Mouse (Mus musculus) liver, embryonic 15.5 days (tissue): ENCODE results near the gene Camk1d. TPM values are rescaled to one million over a fixed set of nuclear protein-coding genes. Genes with fewer than 3 reads are reported as not detected.

Experiments used
- ATAC-seq: fragments of 200-750 bp; cut with Nextera tagmentation; 2 replicates; pipeline ENCODE4 v1.8.0; 2017; ENCODE audit warnings: moderate number of reproducible peaks, mild to moderate bottlenecking, moderate library complexity; ENCODE audit not compliant: insufficient read depth
- H3K27ac ChIP-seq: fragments of 300-500 bp; sonication (generic); replicated peaks from 2 replicates; pipeline ENCODE4 v1.5.1; 2015; ENCODE audit warnings: mild to moderate bottlenecking, inconsistent platforms
- H3K27me3 ChIP-seq: fragments of 300-500 bp; sonication (generic); 2 replicates; pipeline ENCODE4 v1.6.1; 2015; ENCODE audit warnings: mild to moderate bottlenecking, inconsistent platforms
- H3K36me3 ChIP-seq: fragments of 300-500 bp; sonication (generic); replicated peaks from 2 replicates; pipeline ENCODE4 v1.6.1; 2015; ENCODE audit warnings: moderate library complexity, mild to moderate bottlenecking, inconsistent platforms
- H3K4me1 ChIP-seq: fragments of 300-500 bp; sonication (generic); replicated peaks from 2 replicates; pipeline ENCODE4 v1.6.1; 2015; ENCODE audit warnings: inconsistent platforms
- H3K4me2 ChIP-seq: fragments of 300-500 bp; sonication (generic); 2 replicates; pipeline ENCODE4 v1.6.1; 2015; ENCODE audit warnings: moderate library complexity, mild to moderate bottlenecking, inconsistent platforms
- H3K4me3 ChIP-seq: fragments of 300-500 bp; sonication (generic); replicated peaks from 2 replicates; pipeline ENCODE4 v1.5.1; 2015; ENCODE audit warnings: mild to moderate bottlenecking, inconsistent platforms
- H3K9ac ChIP-seq: fragments of 300-500 bp; sonication (generic); 2 replicates; pipeline ENCODE4 v1.6.1; 2015; ENCODE audit warnings: moderate library complexity, mild to moderate bottlenecking, inconsistent platforms
- H3K9me3 ChIP-seq: fragments of 300-500 bp; sonication (generic); replicated peaks from 2 replicates; pipeline ENCODE4 v1.6.1; 2016; ENCODE audit warnings: inconsistent platforms
- whole genome bisulfite sequencing: fragments of 180-500 bp; shearing (Covaris S2); methylation state at CpG from one replicate; pipeline ENCODE4 v1.1.7; 2015; ENCODE audit warnings: mixed read lengths; ENCODE audit not compliant: insufficient replicate concordance; 5-methylcytosine and 5-hydroxymethylcytosine counted together
- polyA plus RNA-seq: library from polyadenylated mRNA; unstranded; fragments of >200 nt; fragmentation: Nextera tagmentation; extraction: Ambion mirVana; gene quantifications from 2 replicates; pipeline ENCODE4 v1.2.1, GENCODE M21; 2015

Camk1d gene
- polyA plus RNA-seq, 1 experiment from 2014 or later: 1.5 TPM

DNA sequence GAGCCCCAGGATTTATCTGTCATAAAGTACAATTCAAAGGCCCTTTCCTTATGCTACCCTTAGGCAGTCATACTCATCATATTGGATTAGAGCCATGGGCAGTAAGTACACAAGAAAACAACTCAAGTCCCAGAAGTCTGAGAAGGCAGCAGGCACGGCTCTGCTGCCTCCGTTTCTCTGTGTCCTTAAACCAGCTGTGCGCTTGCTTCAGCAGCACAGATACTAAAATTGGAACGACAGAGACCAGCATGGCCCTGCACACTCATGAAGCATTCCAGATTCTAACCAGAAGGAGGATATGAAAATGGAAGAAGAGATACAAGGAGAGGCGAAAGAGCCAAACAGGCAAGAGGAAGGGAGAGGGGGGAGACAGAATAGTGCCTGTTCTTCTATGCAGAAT lies 72.6 kb downstream of the Camk1d start:
- Histone ChIP-seq H3K4me2 (no peak overlapping the region), H3K9me3 (no peaks in the 10 kb centered on the region), H3K27me3 (no peaks in the 10 kb centered on the region), H3K4me1 (0 out of 2 replicates have a peak, but pooled peaks cover 2% of the 10 kb centered on the region), H3K27ac (no peak overlapping the region), H3K36me3 (no peaks in the 10 kb centered on the region), H3K4me3 (no peak overlapping the region), H3K9ac (no peak overlapping the region)
- no peak for ATAC-seq
- 46% methylated on average over 5 of the region's 5 CpGs for WGBS

DNA sequence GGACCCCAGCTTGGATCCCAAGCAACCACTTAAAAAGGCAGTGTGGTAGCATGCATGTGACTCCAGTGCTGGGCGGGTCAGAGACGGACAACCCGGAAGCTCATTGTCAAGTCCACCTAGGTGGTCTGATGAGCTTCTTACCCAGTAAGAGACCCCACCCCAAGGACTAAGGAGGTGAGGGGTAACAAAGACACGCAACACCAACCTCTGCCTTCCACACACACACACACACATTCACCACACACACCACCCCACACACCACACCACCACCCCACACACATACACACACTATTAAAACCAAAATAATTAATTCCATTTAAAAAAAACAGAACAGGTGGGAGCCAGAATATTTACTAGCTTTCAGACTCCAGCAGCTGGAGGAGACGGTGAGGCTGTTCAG lies 73.7 kb downstream of the Camk1d start:
- Histone ChIP-seq H3K36me3 (no peaks in the 10 kb centered on the region), H3K4me2 (no peak overlapping the region), H3K4me1 (0 out of 2 replicates have a peak, but pooled peaks cover 2% of the 10 kb centered on the region), H3K4me3 (no peak overlapping the region), H3K27ac (no peak overlapping the region), H3K9me3 (no peaks in the 10 kb centered on the region), H3K9ac (no peak overlapping the region), H3K27me3 (no peaks in the 10 kb centered on the region)
- ATAC-seq: no peak
- 69% methylated on average over 5 of the region's 5 CpGs for WGBS

DNA sequence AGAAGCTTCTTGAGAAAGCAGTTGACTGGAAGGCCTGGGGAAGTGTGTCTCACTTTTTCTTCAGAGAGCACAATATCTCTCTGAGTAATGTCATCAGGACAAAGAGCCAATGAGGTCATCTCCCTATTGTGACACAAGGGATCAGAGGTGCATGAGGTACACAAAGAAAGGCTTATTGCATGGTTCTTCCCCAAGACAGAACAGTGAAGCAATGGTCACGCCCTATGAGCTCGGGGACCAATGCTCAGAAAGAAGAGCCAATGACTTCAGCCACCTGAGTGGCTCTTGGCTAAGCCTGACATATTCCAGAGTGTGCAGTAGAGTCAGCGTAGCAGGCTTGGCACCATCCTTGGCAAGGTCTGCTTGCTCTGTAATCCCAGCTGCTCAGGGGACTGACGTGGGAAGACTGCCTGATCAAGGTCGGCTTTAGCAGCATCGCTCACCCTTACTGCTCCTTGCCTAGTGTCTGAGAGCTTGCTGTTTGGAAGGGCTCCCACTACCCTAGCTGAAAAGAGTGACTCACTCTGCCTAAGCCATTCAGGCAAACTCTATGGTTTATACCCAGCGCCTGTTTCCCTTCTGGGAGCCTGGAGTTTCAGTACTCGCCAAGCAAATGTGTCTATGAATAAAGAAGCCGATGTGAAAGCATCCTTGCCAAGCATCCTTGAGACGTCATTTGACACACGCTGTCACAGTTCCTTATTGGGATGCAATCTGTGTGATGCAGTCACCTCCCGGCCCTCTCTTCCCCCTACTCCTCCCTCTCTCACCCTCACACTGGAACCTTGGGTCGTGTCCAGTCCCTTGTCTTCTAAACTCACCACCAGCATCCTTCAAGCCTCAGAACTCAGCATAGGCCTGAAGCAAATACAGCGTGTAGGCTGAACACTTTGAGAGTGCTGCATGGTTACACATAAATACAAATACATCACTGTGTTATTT lies 77.2 kb downstream of the Camk1d start:
- Histone ChIP-seq H3K36me3 (no peaks in the 10 kb centered on the region), H3K27me3 (no peaks in the 10 kb centered on the region), H3K27ac (no peak overlapping the region), H3K9me3 (no peaks in the 10 kb centered on the region), H3K4me2 (no peak overlapping the region), H3K4me3 (no peak overlapping the region), H3K9ac (no peak overlapping the region), H3K4me1 (0 out of 2 replicates have a peak, but pooled peaks cover 2% of the 10 kb centered on the region)
- WGBS: 65% methylated on average over 14 of the region's 14 CpGs
- no peak for ATAC-seq

DNA sequence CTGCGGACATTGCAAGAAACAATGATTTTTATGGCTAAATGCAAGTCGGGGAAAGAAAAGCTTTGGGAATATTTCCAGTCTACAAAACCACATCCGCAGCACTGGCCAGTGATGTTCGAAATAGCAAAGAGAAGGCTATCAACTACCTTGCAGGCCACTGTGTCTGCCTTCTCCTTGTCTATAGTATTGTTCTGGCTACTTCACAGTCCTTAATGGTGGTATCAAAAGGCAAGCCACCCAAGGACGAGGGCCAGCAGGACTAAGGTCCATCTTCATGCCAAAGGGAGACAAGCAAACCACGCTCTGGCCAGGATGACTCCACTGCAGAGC lies 82.0 kb downstream of the Camk1d start:
- H3K9ac ChIP-seq: no peak overlapping the region
- H3K9me3 ChIP-seq: no peaks in the 10 kb centered on the region
- H3K4me2 ChIP-seq: no peak overlapping the region
- no peak for ATAC-seq
- no peaks in the 10 kb centered on the region for H3K27me3 ChIP-seq
- H3K4me1 ChIP-seq: no peaks in the 10 kb centered on the region
- H3K27ac ChIP-seq: no peak overlapping the region
- 68% methylated on average over 6 of the region's 6 CpGs for WGBS
- no peak overlapping the region for H3K4me3 ChIP-seq
- no peaks in the 10 kb centered on the region for H3K36me3 ChIP-seq

DNA sequence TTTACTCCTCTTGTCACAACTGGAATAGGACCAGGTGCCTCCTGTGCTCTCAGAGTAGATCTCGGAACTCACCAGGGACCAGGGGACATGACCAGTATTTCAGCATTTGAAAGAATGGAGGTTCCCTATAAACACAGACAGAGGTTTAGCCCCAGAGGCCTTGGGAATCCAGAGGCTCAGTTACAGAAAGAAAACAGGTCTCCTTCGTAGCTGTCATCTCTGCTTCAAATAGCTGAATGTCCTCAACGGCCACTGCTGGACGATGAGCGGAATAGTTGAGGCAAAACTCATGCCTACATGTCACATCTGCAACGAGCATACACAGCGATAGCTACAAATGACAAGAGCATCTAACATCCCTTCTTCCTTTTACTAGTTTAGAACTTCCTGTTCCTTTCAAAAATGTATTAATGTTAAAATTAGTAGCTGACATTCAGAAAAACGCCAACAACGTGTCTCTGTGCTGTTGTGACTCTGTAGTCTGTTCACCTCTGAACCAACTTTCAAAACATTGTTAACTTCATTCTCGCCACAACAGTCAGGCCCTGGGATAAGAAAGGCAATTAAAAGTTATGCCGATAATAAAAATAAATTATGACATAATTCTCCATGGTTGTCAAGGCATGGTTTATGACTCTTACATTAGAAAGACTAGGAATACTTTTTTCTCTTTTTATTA lies 82.5 kb downstream of the Camk1d start:
- no peak overlapping the region for H3K4me3 ChIP-seq
- no peaks in the 10 kb centered on the region for H3K36me3 ChIP-seq
- no peaks in the 10 kb centered on the region for H3K4me1 ChIP-seq
- WGBS: 65% methylated on average over 11 of the region's 11 CpGs
- H3K9me3 ChIP-seq: no peaks in the 10 kb centered on the region
- no peak overlapping the region for H3K9ac ChIP-seq
- no peak overlapping the region for H3K27ac ChIP-seq
- no peaks in the 10 kb centered on the region for H3K27me3 ChIP-seq
- no peak for ATAC-seq
- H3K4me2 ChIP-seq: no peak overlapping the region

DNA sequence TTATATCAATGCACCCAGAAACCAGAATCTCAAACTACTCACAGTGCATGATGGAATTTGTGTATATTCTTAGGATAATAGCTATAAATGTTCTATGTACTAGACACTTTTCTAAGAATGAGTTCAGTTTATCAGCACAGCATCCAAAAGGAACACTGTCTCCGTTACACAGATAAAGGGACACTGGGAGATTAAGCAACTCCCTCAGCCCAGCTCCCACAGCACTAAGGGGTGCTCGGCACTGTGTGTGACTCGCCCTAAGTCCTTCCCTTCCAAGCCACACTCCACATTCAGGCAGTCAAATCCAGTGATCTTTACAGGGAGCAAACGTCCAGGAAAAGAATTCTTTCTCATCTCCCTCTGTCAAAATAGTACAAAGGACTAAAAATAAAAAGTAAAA lies 83.6 kb downstream of the Camk1d start:
- H3K4me1 ChIP-seq: no peaks in the 10 kb centered on the region
- H3K4me2 ChIP-seq: no peak overlapping the region
- no peak overlapping the region for H3K9ac ChIP-seq
- no peaks in the 10 kb centered on the region for H3K9me3 ChIP-seq
- no peak overlapping the region for H3K4me3 ChIP-seq
- H3K36me3 ChIP-seq: no peaks in the 10 kb centered on the region
- H3K27ac ChIP-seq: no peak overlapping the region
- 27% methylated on average over 4 of the region's 4 CpGs for WGBS
- no peaks in the 10 kb centered on the region for H3K27me3 ChIP-seq
- ATAC-seq: no peak

DNA sequence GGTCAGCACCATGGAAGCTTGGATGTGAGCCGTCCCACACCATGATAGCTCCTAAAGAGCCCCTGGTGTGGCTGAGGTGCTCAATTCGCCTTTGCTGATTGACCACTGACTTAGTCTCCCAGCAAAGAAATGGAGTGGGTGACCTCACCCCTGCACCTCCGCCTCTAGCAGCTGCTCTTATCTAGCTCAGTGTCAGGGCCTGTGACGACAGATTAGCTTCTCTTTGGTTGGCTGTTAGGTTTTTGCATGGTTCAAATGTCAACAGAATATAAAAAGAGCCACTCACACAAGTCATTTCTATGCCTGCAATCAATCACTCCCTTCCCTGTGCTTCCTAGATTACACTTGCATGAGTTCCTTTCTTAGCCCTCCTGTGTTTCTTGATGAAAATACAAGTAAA lies 89.9 kb downstream of the Camk1d start:
- no peak overlapping the region for H3K4me3 ChIP-seq
- peaks cover 5% of the 10 kb centered on the region; the same call in 1 of the 2 replicates for H3K4me1 ChIP-seq
- no peak overlapping the region for H3K27ac ChIP-seq
- H3K36me3 ChIP-seq: no peaks in the 10 kb centered on the region
- H3K27me3 ChIP-seq: no peaks in the 10 kb centered on the region
- 0 out of 2 replicates have a peak, but pooled peaks have one; percentile 12 for ATAC-seq
- H3K4me2 ChIP-seq: no peak overlapping the region
- 31% methylated on average over 4 of the region's 4 CpGs for WGBS
- H3K9ac ChIP-seq: no peak overlapping the region
- no peaks in the 10 kb centered on the region for H3K9me3 ChIP-seq

DNA sequence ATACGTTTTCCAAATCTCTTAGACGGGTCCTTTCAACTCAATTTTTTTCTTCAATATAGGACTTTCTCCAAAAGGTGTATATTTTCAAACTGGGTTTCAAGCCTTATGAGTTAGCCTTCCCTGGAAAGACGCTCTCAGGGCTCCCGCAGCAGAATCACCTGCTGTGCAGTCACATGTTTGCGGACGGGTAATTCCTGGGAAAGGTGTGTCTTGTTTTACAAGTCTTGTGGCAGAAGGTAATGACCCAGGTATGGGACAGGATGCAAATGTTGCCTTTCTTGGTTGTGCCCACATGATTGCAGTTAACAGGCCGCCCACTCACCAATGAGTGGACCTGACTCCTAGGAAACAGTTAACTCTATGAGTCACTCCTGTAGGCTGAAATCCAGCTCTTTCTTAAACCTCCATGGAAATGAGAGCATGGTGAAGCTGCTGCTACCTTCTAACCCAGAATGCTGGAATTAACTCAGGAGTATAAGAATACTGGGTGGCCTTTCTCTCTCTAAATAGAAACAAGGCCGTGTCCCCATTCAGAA lies 95.9 kb downstream of the Camk1d start:
- WGBS: 70% methylated on average over 8 of the region's 8 CpGs
- Histone ChIP-seq H3K27me3 (no peaks in the 10 kb centered on the region), H3K9me3 (no peaks in the 10 kb centered on the region), H3K36me3 (no peaks in the 10 kb centered on the region), H3K27ac (no peak overlapping the region), H3K4me1 (peaks cover 22% of the 10 kb centered on the region), H3K4me3 (no peak overlapping the region), H3K9ac (no peak overlapping the region), H3K4me2 (no peak overlapping the region)
- no peak for ATAC-seq

DNA sequence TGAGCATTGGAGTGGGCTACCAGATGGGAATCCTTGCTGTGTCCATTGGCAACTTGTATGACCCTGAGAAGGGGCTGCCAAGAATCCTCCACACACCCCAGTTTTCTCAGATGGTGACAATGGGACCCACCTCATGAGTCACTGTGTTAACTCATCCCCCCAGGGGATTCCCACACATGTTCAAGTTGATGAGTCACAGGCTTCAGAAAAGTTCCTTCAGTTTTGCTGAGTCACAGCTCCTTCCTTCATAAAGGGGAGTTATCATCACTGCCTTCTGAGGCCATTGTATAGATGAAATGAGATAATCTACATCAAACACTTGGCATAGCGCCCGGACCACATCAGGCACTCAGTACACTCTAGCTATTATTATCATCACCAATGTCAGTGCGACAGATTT lies 99.4 kb downstream of the Camk1d start:
- Histone ChIP-seq H3K4me2 (no peak overlapping the region), H3K4me3 (no peak overlapping the region), H3K4me1 (peaks cover 27% of the 10 kb centered on the region), H3K9me3 (no peaks in the 10 kb centered on the region), H3K27ac (no peak overlapping the region), H3K36me3 (no peaks in the 10 kb centered on the region), H3K9ac (no peak overlapping the region), H3K27me3 (no peaks in the 10 kb centered on the region)
- peak; percentile 68 for ATAC-seq
- WGBS: 17% methylated on average over 3 of the region's 3 CpGs

DNA sequence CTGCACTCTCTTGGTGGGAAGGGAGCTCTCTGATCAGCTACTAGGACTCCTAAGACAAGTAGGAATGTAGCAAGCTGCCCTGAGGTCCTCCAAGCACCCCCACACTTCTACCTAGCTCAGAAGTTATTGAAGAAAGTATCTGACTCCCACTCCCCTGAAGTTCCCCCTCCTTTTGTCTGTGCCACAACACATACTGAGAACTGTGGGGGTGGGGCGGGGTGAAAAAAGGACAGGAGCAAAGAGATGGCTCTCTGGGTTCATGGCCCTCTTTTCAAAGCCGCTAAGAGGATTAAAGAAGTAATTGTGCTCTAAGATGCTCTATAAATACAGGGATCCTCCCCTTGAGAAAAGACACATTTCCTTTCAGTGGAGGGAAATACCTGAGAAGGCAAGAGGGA lies 100.0 kb downstream of the Camk1d start:
- WGBS: 68% methylated on average over 2 of the region's 2 CpGs
- no peak overlapping the region for H3K4me2 ChIP-seq

DNA sequence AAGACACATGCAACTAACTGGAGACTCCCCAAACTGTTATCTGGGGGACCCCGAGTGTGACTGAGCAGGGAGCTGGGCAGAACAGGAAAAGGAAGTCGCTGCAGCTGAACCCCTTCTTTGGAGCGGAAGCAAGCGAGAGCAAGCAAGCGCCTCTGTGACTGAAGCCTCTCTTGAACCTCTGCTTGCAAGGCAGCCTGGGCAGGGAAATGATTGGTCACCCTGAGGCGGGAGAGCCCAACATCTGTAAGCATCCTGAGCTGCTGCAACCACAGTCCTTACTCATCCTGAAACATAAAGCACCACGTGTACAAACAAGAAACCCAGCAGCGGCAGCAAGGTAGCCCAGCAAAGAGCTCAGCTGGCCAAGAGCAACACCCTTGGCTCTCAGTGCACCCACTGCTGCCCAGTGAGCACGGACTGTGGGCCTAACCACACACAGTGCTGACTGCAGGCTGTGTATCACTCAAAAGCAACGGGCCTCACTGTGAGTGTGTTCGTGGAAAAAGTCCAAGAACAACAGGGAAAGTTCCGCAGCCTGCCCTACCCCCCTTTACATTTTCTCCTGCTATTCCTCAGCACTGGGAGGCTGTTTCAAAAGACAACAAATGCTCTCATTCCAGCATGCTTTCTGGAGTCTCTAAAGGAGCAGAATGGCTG lies 100.5 kb downstream of the Camk1d start:
- H3K4me2 ChIP-seq: 0 out of 2 replicates have a peak overlapping the region, but pooled peaks have one; percentile 2
- peaks cover 27% of the 10 kb centered on the region for H3K4me1 ChIP-seq
- no peak overlapping the region for H3K9ac ChIP-seq
- H3K27me3 ChIP-seq: no peaks in the 10 kb centered on the region
- no peak overlapping the region for H3K4me3 ChIP-seq
- no peaks in the 10 kb centered on the region for H3K9me3 ChIP-seq
- no peaks in the 10 kb centered on the region for H3K36me3 ChIP-seq
- WGBS: 30% methylated on average over 12 of the region's 12 CpGs
- ATAC-seq: 0 out of 2 replicates have a peak, but pooled peaks have one; percentile 7
- H3K27ac ChIP-seq: no peak overlapping the region

More for the DNA sequence above, 100.0 kb downstream of the Camk1d start:
- peaks cover 27% of the 10 kb centered on the region for H3K4me1 ChIP-seq
- H3K9me3 ChIP-seq: no peaks in the 10 kb centered on the region
- ATAC-seq: no peak
- H3K36me3 ChIP-seq: no peaks in the 10 kb centered on the region
- no peak overlapping the region for H3K9ac ChIP-seq
- no peak overlapping the region for H3K4me3 ChIP-seq
- H3K27me3 ChIP-seq: no peaks in the 10 kb centered on the region
- no peak overlapping the region for H3K27ac ChIP-seq
